Mouse (Mus musculus): Measurements from ENCODE around the gene Borcs5. TPM values are rescaled to one million over a fixed set of nuclear protein-coding genes. Genes with fewer than 3 reads are reported as not detected.

Borcs5 gene
- polyA plus RNA-seq (2012; rRNA removed), result 15.8 and 17.4 TPM in 2 replicates

GRCm38 (mm10) chr6:134639210-134639609 lies at the start of gene Borcs5:
Gene Borcs5, plus strand, starts transcription at chr6:134639510.
- no peak for DNase-seq (ENCODE audit: low spot score)

DNA sequence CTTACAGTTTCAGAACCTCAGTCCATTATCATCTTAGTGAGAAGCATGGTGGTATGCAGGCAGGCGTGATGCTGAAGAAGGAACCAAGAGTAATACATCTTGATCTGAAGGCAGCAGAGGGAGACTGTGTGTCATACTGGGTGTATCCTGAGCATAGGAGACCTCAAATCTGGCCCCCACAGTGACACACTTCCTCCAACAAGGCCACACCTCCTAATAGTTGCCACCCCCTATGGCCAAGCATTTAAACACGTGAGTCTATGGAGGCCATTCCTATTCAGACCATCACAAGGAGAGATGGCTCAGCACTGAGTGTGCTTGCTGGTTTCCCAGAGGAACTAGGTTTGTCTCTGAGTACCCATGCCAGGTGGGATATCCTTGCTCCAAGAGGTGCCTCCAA lies 47.7 kb upstream of the Borcs5 start:
- no peak for DNase-seq (ENCODE audit: low spot score)

- no peak for DNase-seq (ENCODE audit: low spot score)
Observed at GRCm38 (mm10) chr6:134594569-134595442, 44.5 kb upstream of the Borcs5 start.

GRCm38 (mm10) chr6:134597651-134598229 lies 41.6 kb upstream of the Borcs5 start:
- no peak for DNase-seq (ENCODE audit: low spot score)

DNA sequence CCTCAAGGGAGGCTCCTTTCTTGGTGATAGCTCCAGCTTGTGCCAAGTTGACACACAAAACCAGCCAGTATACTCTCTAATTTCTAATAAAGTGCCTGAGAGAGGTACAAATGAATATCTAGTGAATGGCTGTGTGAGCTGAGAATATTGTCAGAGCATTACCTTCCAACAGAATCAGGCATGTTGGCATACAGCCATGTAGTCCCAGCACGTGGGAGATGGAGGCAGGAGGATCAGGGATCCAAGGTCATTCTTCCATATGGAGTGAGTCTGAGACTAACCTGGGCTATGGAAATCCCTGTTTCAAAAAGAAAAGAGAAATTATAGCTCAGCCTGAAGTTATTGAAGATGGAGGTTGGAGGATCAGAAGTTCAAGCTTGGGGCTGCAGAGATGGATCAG lies 40.1 kb upstream of the Borcs5 start:
- no peak for DNase-seq (ENCODE audit: low spot score)

DNA sequence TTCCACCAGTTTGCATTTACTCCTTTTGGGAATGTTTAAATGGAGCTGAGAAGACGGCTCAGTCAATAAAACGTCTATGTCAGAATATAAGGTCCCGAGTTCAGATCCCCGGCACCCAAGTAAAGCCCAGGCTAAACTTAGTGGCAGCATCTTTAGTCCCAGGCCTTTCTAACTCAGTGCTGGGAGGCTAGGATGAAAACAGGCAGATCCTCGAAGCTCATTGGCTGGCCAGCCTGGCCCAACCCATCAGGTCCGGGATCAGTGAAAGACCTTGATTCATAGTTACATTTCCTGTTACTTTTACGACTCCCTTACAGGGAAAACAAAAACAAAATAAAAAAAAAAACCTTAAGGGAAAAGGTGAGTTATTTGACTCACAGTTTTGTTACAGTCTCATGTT lies 38.2 kb upstream of the Borcs5 start:
- DNase-seq (ENCODE audit: low spot score), result no peak

GRCm38 (mm10) chr6:134601766-134602165 lies 37.5 kb upstream of the Borcs5 start:
- DNase-seq (ENCODE audit: low spot score), result no peak

DNA sequence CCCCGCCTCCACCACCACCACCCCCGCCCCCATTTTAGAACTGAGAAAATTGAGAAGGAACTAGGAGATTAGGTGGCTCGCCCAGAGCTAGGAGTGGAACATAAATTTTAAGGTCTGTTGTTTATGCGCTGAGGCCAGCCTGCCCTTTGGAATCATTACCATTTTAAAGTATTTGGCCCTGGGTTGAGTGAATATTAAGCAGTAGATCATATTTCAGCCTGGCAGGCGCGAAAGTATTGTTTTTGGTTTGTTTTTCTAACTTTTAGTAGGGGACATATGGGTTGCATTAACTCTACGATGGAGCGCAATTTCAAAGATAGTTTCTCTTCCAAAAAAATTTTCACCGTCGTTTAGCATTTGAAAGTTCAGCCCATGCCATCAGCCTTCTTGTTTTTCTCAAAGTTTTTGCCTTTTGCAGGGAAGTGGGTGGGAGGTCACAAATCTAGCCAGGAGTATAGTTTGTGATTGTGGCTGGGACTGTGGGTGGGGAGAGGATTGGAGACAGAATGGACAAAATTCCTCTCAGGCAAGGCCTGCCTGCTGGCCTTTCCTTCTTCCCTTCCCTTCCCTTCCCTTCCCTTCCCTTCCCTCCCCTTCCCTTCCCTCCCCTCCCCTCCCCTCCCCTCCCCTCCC lies 36.8 kb upstream of the Borcs5 start:
- DNase-seq (ENCODE audit: low spot score), result no peak

DNA sequence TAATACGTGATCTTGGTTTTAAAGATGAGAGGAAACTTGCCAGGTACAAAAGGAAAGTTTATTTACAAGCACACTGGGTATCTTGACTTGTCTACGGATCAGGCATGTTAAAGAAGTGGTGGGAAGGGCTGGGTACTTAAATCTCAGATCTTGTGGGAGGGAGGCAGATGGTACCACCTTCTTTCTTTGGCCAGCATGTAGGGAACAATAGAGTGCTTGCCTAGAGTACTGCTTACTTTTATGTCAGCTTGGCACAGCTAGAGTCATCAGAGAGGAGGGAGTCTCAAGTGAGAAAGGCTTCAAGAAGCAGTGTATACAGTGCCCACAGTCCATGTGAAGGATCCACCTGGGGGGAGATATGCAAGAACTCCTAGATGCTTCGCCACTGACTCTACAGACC lies 34.1 kb upstream of the Borcs5 start:
- DNase-seq (ENCODE audit: low spot score), result no peak

DNA sequence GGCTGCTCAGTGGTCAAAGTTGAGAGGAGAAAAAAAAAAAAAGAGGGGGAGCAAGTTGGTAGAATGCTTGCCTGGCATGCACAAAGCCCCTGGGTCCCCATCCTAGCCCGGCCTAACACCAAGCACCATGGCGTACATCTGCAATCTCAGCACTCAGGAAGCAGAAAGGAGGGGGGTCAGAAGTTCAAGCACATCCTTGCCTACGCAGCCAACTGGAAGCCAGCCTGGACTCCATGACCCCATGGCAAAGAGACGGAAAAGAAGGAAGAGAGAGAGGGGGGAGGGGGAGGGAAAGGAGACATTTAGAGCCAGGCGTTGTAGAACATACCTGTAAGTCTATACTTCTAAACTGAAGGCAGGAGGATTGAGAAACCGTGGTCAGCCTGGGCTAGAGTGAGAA lies 32.8 kb upstream of the Borcs5 start:
- no peak for DNase-seq (ENCODE audit: low spot score)

DNA sequence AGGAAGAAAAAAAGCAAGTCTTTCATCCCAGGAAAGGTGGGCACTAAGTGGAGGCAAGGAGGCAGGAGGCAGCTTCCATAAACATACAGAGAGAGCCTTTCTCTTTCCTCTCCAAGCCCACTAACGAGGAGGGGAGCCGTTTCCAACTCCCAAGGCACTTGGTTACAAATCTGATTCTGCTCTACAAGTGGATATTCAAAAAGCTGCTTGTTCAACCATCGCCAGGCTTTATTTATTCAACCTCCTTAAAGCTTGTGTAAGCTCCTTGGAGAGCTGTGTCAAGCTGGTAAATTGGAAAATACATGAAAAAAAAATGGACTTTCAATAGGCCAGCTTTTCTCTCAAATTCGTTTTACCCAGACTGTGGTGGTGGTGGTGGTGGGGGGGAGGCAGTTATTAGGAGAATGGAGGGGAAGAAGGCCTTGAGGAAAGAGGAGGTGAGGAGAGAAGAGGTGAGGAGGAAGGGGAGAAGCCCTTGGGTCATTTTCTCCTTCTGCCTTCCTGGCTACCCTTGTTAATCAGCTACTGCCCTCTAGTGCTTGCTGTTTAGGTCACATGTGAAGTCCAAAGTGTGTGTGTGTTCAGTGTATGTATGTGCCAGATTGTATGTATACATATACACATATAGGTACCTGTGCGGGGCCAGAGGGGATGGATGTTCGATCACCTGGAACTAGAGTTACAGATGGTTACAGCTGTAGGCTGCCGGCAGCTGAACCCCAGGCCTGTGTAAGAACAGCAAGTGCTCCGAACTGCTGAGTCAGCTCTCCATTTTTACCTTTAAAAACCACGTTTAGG lies 32.2 kb upstream of the Borcs5 start:
- DNase-seq (ENCODE audit: low spot score), result no peak

- no peak for DNase-seq (ENCODE audit: low spot score)
Observed at GRCm38 (mm10) chr6:134610380-134610779, 28.9 kb upstream of the Borcs5 start.

DNA sequence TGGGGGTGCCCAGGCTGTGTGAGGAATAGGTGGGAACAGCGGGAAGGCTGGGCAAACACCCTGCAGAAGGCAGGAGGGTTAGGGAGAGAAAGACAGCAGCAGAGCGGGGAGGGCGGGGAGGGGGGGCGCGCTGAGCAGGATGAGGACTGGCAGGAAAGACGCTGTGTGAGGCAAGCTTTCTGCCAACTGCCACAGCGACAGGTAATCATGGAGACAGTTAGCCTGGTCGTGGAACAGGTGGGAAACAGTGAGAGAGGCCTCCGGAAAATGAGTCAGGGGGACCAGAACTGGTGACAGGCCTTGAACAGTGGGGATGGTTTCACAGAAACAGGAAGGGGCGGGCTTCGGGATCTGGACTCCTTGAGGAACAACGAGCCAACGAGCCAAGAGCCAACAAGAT lies 27.4 kb upstream of the Borcs5 start:
- DNase-seq (ENCODE audit: low spot score), result no peak

DNA sequence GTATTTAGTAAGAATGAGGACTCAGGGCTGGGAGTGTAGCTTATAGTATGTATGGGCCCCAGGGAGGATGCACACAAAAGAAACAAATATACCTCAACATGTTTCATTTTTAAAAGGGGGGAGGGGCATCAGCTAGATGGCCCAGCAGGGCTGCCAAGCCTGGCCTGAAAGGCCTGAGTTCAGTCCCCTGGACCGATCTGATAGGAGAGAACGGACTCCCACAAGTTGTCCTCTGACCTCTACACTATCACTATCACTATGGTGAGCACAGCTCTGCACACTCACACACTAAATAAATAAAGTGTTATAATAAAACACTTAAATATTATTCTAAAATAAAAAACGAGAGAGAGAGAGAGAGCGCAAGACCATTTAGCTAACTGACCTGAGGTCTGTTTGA lies 25.0 kb upstream of the Borcs5 start:
- DNase-seq (ENCODE audit: low spot score), result no peak

DNA sequence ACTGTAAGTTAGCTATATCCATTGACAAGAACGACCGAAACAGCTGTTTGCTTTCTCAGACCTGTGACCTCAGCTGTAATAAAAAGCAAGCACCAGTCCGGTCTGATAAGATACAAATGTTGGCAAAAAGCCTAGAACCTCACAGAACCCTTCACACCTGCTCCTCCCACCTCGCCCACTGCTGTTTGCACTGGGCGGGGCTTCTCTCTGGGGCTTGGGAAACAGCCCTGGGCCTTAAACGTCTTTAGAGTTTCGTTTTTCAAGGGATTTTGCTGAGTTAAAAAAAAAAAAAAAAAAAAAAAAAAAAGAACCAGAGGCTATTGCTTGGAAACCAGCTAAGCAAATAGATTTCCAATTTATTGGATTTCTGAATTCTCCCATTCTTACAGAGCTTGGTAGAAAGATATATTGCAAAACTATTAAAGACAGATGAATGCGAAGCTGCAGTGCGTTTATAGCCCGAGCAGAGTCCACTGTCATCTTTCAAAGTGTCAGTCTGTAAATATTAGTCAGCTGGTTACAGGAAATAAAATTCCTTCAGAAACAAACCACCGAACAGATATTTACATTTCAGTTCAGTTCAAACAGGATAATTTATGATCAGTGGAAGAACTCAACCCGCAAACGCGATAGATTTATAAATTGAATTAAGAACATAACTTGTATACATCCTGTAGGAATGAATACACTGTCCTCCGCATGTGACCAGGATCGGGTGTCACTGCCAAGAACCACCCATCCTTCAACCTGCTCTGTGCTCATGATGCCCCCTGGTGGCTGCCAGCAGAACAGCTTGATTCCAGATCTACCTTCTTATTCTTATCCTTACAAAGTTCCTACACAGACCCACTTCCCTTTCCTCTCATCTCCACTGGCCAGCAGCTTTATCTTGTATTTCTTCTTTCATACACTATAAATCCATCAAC lies 24.3 kb upstream of the Borcs5 start:
- DNase-seq (ENCODE audit: low spot score), result peak; percentile 66

DNA sequence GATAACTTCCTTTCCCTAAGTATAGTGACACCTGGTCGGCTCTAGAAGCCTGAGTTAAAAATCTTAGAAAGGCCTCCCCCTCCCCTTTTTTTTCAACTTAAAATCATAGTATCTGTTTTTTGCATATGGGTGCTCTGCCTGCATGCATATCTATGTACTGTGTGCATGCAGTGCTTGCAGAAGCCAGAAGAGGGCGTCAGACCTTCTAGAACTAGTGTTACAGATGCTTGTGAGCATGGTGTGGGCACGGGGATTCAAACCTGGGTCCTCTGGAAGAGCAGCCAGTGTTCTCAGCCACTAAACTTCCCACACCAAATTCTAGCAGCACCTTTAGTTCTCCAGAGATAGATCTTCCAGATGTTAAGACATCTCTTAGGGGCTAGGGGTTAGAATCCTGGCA lies 21.7 kb upstream of the Borcs5 start:
- DNase-seq (ENCODE audit: low spot score), result no peak

DNA sequence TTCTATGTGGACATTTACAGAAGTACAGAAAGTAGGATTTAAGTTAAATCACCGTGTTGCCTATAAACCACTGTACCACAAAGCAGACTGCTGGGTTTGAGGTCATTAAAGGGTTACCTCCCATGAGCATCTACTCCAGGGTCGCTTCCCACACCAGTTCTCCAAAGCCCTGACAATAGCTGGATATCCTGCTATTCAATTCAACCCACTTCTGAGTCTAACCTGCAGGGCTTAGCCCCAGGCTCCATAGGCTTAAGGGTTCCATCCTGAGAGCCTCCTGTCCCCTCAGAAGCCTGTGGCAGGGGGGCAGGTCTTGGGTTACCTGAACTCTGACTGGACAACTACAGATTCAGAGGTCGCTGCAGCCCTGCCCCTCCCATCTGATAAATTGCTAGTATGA lies 19.2 kb upstream of the Borcs5 start:
- no peak for DNase-seq (ENCODE audit: low spot score)

DNA sequence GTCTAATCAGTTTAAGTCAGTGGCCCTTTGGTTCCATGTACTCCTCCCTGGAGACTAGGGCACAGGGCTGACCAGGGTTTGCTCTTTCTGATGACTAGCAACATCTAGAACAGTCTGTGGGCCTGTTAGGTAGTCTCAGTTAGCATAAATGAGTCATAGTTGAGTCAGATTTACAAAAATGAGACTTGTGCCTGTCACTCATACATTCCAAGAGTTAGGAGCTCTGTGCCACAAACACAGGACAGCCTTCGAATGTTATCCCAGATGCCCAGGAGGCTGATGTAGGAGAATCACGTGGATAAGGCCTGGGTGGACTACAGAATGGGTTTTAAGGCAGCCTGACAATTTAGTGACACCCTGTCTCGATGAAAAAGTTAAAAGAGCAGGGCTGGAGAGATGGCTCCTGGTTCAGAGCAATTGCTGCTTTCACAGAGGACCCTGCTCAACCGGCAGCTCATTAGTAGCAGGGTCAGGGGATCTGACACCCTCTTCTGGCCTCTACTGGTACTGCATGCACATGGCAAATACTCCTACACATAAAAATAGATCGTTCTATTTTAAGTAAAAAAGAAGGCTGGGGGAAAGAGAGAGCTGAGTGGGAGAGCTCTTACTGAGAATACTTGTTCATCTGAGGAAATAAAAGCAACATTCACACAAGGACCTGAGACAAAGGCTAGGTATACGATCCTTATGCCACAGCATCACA lies 18.3 kb upstream of the Borcs5 start:
- no peak for DNase-seq (ENCODE audit: low spot score)

- no peak for DNase-seq (ENCODE audit: low spot score)
Observed at GRCm38 (mm10) chr6:134621552-134621949, 17.8 kb upstream of the Borcs5 start.

DNA sequence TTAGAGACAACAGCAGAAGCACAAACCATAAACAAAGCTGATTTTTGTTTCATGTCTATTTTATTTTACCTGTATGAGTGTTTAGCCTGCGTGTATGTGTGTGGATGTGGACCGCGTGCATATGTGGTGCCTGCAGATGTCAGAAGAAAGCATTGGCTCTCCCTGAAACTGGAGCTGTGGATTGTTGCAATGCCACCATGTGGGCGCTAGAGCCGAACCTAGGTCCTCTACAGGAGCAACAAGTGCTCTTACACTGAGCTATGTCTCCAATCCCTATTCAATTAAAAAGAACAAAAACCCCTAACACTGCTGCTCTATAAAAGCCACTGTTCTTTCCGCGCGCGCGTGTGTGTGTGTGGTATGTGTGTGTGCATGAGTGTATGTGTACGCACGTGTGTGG lies 13.9 kb upstream of the Borcs5 start:
- DNase-seq (ENCODE audit: low spot score), result no peak

Measured in urinary bladder, adult 2 months (tissue).